Mouse (Mus musculus) testis, adult 2 months (tissue): ENCODE measurements around the gene Kif4.

Experiments used
- CTCF ChIP-seq: fragments of 200-500 bp; IDR thresholded peaks from 2 replicates; pipeline ENCODE4 v1.5.1; 2012; ENCODE audit warnings: low read depth, mild to moderate bottlenecking, inconsistent platforms, low read length, moderate library complexity; ENCODE audit not compliant: control insufficient read depth, insufficient read depth, insufficient replicate concordance
- POLR2A ChIP-seq: fragments of 200-500 bp; IDR thresholded peaks from 2 replicates; pipeline ENCODE4 v1.6.1; 2012; ENCODE audit warnings: low read depth, mild to moderate bottlenecking, inconsistent platforms, low read length, moderate library complexity; ENCODE audit not compliant: control insufficient read depth

DNA sequence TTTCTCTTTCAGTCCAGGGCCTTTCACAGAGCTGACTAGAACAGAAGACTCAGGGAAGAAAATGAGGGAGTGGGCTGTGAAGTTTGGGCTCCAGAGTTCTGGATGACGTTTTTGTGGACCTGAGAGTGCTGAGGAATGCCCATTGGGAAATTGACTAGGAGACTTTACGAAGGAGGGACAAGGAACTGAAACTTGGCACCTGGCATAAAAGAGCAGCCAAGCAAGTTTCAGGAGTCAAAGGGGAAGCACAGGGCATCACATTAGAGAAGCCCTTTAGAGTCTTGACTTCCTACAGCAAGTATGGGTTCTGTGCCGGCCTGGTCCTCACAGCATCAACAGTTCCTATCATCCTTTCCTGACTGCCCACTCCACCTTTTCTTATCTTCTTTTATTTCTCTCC, 149.9 kb downstream of the Kif4 start:
- no peak for TF ChIP-seq CTCF
- TF ChIP-seq POLR2A = no peak
